Mouse (Mus musculus) liver, postnatal 0 days (tissue): ENCODE measurements around the gene Pagr1b. TPM values are rescaled to one million over a fixed set of nuclear protein-coding genes. Genes with fewer than 3 reads are reported as not detected.

Experiments used
- ATAC-seq: fragments of 200-750 bp; cut with Nextera tagmentation; 2 replicates; pipeline ENCODE4 v1.8.0; 2017; ENCODE audit warnings: mild to moderate bottlenecking, moderate library complexity
- DNase-seq: peaks from one replicate; pipeline ENCODE4 v3.0.0-alpha.2; 2016
- H3K27ac ChIP-seq: fragments of 300-500 bp; sonication (generic); 2 replicates; pipeline ENCODE4 v1.5.1; 2014; ENCODE audit warnings: antibody characterized with exemption, moderate library complexity, mild to moderate bottlenecking, low read depth
- H3K27me3 ChIP-seq: fragments of 300-500 bp; sonication (generic); 2 replicates; pipeline ENCODE4 v1.6.1; 2014; ENCODE audit warnings: low read length, control low read depth, mixed read lengths; ENCODE audit not compliant: insufficient read depth
- H3K36me3 ChIP-seq: fragments of 300-500 bp; sonication (generic); replicated peaks from 2 replicates; pipeline ENCODE4 v1.6.1; 2014; ENCODE audit warnings: mild to moderate bottlenecking, control low read depth, low read length, moderate library complexity, mixed read lengths; ENCODE audit not compliant: insufficient read depth
- H3K4me1 ChIP-seq: fragments of 300-500 bp; sonication (generic); 2 replicates; pipeline ENCODE4 v1.6.1; 2014; ENCODE audit warnings: antibody characterized with exemption, mild to moderate bottlenecking, control low read depth; ENCODE audit not compliant: insufficient read depth
- H3K4me2 ChIP-seq: fragments of 300-500 bp; sonication (generic); 2 replicates; pipeline ENCODE4 v1.6.1; 2014; ENCODE audit warnings: low read depth, mild to moderate bottlenecking, low read length, moderate library complexity, mixed read lengths
- H3K4me3 ChIP-seq: fragments of 300-500 bp; sonication (generic); 2 replicates; pipeline ENCODE4 v1.5.1; 2014; ENCODE audit warnings: low read depth, low read length
- H3K9ac ChIP-seq: fragments of 300-500 bp; sonication (generic); replicated peaks from 2 replicates; pipeline ENCODE4 v1.6.1; 2014; ENCODE audit warnings: mild to moderate bottlenecking, moderate library complexity
- H3K9me3 ChIP-seq: fragments of 300-500 bp; sonication (generic); 2 replicates; pipeline ENCODE4 v1.6.1; 2016; ENCODE audit warnings: mild to moderate bottlenecking, control low read depth, low read length, mixed read lengths
- CTCF ChIP-seq: sonication (generic); IDR thresholded peaks from 2 replicates; pipeline ENCODE4 v1.5.1; 2016; ENCODE audit warnings: antibody characterized with exemption, low read depth
- EP300 ChIP-seq: IDR thresholded peaks from 2 replicates; pipeline ENCODE4 v1.6.1; 2016; ENCODE audit warnings: antibody characterized with exemption, low read depth, mild to moderate bottlenecking
- WGBS: fragments of 180-500 bp; shearing (Covaris S2); extraction: QIAGEN DNeasy Blood & Tissue Kit; methylation state at CpG from one replicate; pipeline ENCODE4 v1.1.7; 2014; ENCODE audit not compliant: insufficient replicate concordance; 5-methylcytosine and 5-hydroxymethylcytosine counted together
- polyA plus RNA-seq: library from polyadenylated mRNA; unstranded; fragments of >200 nt; fragmentation: Nextera tagmentation; extraction: Ambion mirVana; gene quantifications from 2 replicates; pipeline ENCODE4 v1.2.1, GENCODE M21; 2015

Gene Pagr1b
- polyA plus RNA-seq, 1 experiment from 2014 or later, result 0.26 TPM

- no peaks in the 10 kb centered on the region for H3K27me3 ChIP-seq
- peak within 1 kb of the TSS; percentile 68 for H3K4me2 ChIP-seq
- H3K36me3 ChIP-seq, result peaks cover 23% of the 10 kb centered on the region
- H3K4me1 ChIP-seq, result peaks cover 57% of the 10 kb centered on the region
- no peak for TF ChIP-seq EP300
- TF ChIP-seq CTCF, result no peak
- 0 out of 2 replicates have a peak within 1 kb of the TSS, but pooled peaks have one; percentile 18 for H3K27ac ChIP-seq
- H3K9me3 ChIP-seq, result no peaks in the 10 kb centered on the region
- ATAC-seq (no peak), DNase-seq (no peak)
- H3K9ac ChIP-seq, result peak within 1 kb of the TSS; percentile 28; the same call in 1 of the 2 replicates
- 7% methylated on average over 35 of the region's 37 CpGs for WGBS
- H3K4me3 ChIP-seq, result peak within 1 kb of the TSS; percentile 17
Observed at GRCm38 (mm10) chr7:127020901-127021562, 4.7 kb upstream of the Pagr1b start, which contains the start of the genes Gm42742 and Prrt2. Gene Gm42742, minus strand, starts transcription at chr7:127021097. Gene Prrt2, minus strand, starts transcription at chr7:127021211.

- 55% methylated on average over 5 of the region's 5 CpGs for WGBS
- Histone ChIP-seq H3K27me3 (no peaks in the 10 kb centered on the region), H3K9me3 (no peaks in the 10 kb centered on the region), H3K4me1 (peaks cover 61% of the 10 kb centered on the region), H3K4me2 (peak overlapping the region; percentile 68), H3K36me3 (peaks cover 24% of the 10 kb centered on the region), H3K9ac (peak overlapping the region; percentile 28; the same call in 1 of the 2 replicates), H3K27ac (no peak overlapping the region), H3K4me3 (peak overlapping the region; percentile 17)
- DNase-seq (no peak), ATAC-seq (no peak)
- TF ChIP-seq EP300, result no peak
Observed at GRCm38 (mm10) chr7:127020491-127020890, 4.2 kb upstream of the Pagr1b start.

- no peak overlapping the region for H3K27ac ChIP-seq
- no peak overlapping the region for H3K4me3 ChIP-seq
- H3K9ac ChIP-seq, result no peak overlapping the region
- WGBS, result 74% methylated on average over 3 of the region's 3 CpGs
- H3K4me2 ChIP-seq, result no peak overlapping the region
- no peaks in the 10 kb centered on the region for H3K27me3 ChIP-seq
- no peak for DNase-seq
- TF ChIP-seq CTCF, result no peak
- no peak for TF ChIP-seq EP300
- H3K36me3 ChIP-seq, result peaks cover 27% of the 10 kb centered on the region
- no peak for ATAC-seq
- H3K9me3 ChIP-seq, result no peaks in the 10 kb centered on the region
- H3K4me1 ChIP-seq, result peaks cover 61% of the 10 kb centered on the region
Observed at GRCm38 (mm10) chr7:127020031-127020430, 3.7 kb upstream of the Pagr1b start.

- no peak overlapping the region; the same call in 1 of the 2 replicates for H3K9ac ChIP-seq
- no peak overlapping the region for H3K4me3 ChIP-seq
- no peaks in the 10 kb centered on the region for H3K27me3 ChIP-seq
- H3K36me3 ChIP-seq, result peaks cover 27% of the 10 kb centered on the region
- H3K27ac ChIP-seq, result no peak overlapping the region
- H3K4me1 ChIP-seq, result peaks cover 61% of the 10 kb centered on the region
- DNase-seq, result no peak
- 66% methylated on average over 14 of the region's 14 CpGs for whole genome bisulfite sequencing
- TF ChIP-seq EP300, result no peak
- no peak for TF ChIP-seq CTCF
- H3K4me2 ChIP-seq, result no peak overlapping the region
- no peaks in the 10 kb centered on the region for H3K9me3 ChIP-seq
- ATAC-seq, result no peak
Observed at GRCm38 (mm10) chr7:127019306-127019960, 3.1 kb upstream of the Pagr1b start.

GRCm38 (mm10) chr7:127018416-127019305, 2.4 kb upstream of the Pagr1b start:
- Histone ChIP-seq H3K27ac (no peak overlapping the region; the same call in 1 of the 2 replicates), H3K9ac (no peak overlapping the region)

More at GRCm38 (mm10) chr7:127018416-127019305, 2.4 kb upstream of the Pagr1b start:
- ATAC-seq (no peak), DNase-seq (no peak)
- no peaks in the 10 kb centered on the region for H3K9me3 ChIP-seq
- TF ChIP-seq CTCF (no peak), EP300 (no peak)
- no peaks in the 10 kb centered on the region for H3K27me3 ChIP-seq
- peaks cover 19% of the 10 kb centered on the region for H3K36me3 ChIP-seq
- H3K4me1 ChIP-seq, result peaks cover 57% of the 10 kb centered on the region
- no peak overlapping the region for H3K4me3 ChIP-seq
- 82% methylated on average over 14 of the region's 15 CpGs for WGBS
- no peak overlapping the region for H3K4me2 ChIP-seq
